Mouse (Mus musculus) lung, postnatal 36 days (tissue): ENCODE data around the gene Ap2a2.
"Not testable (repeated sequence)": the region's sequence is repeated elsewhere in the genome, so short reads cannot be mapped to it uniquely, and the experiment has no call there.

ENCODE experiments used
- DNase-seq: peaks from one replicate; pipeline ENCODE4 v3.0.0; 2022; ENCODE audit warnings: mixed read lengths

Ap2a2 gene

GRCm38 (mm10) chr7:141669097-141669496, 107.1 kb downstream of the Ap2a2 start:
- DNase-seq = not testable (repeated sequence)

- DNase-seq = peak; percentile 60
Observed at GRCm38 (mm10) chr7:141670999-141671398, 109.0 kb downstream of the Ap2a2 start.

DNA sequence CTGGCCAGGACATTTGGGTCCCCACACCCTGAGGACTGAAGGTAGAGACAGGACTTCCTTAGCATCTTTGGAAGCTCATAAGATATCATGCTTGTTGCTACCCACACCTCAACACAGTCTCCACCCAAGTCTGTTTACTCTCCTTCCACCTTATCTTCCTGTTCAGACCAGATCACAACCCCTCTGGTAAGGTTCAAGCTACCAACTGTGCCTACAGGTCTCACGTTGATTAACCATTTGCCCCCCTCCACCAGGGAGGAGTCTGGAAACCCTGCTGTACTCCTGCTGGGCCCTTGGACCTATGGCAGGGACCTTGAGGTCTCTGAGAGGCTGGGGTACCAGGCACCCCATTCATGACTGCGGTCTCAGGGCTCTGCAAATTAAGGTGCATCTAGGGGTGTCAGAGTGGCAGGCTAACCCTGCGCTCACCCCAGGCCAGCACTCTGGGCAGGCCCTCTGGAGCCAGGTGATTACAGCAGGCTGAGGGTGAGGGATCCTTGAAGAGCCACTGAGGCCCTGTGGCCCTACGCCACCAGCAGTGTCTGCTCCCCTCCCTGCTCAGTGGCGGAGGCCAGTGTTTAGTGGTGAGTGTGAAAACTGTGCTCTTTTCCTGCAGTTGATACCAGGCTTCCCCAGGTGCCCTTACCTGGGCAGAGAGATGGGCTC, 109.8 kb downstream of the Ap2a2 start:
- no peak for DNase-seq

DNA sequence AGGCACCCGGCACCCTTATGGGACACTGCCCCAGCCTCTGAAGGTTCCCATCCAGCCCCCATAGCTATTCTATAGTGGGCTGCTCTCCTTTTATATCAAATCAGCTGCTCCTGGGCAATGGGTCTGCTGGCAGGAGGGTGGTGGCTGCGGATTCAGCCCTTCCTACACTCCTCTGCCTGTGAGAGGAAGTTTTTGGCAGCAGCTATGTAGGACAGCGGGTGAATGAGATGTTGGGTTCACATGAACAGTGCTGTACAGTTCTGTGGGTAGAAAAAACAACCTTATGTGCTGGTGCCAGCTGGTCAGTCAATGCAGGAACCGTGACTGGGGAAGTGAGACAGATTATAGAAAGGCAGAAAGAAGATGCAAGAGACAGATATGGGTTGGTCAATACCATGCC, 116.9 kb downstream of the Ap2a2 start:
- DNase-seq = no peak
